Mouse (Mus musculus): ENCODE data around the gene Lipo2. TPM values are rescaled to one million over a fixed set of nuclear protein-coding genes. Genes with fewer than 3 reads are reported as not detected.
A peak's percentile ranks its signal among the peaks of the same experiment; 100 is the strongest.
"Not testable (repeated sequence)": the region's sequence is repeated elsewhere in the genome, so short reads cannot be mapped to it uniquely, and the experiment has no call there.

Gene Lipo2
- polyA plus RNA-seq (2017; shearing (Covaris generic)), result not detected

DNA sequence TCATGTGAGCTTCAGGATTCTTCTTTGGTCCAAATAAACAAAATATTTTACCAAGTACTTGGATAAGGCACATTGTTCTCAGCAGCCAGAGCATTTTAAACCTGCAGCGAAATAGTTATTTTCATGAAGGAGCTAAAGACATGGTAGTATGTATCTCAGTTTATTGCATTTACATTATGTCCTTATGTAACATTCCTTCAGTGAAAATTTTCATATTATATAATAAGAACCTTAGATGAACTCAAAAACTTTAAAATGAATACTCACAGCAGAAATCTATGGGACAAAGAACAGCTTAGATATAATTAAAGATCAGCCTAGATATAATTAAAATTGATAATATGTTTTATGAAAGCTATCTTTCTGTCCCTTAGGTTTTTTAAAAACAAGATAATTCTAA, at the start of gene Lipo2:
Lipo2 (minus strand) TSS at position 101 of the 400 bp plus-strand sequence.
- ATAC-seq, result not testable (repeated sequence)

DNA sequence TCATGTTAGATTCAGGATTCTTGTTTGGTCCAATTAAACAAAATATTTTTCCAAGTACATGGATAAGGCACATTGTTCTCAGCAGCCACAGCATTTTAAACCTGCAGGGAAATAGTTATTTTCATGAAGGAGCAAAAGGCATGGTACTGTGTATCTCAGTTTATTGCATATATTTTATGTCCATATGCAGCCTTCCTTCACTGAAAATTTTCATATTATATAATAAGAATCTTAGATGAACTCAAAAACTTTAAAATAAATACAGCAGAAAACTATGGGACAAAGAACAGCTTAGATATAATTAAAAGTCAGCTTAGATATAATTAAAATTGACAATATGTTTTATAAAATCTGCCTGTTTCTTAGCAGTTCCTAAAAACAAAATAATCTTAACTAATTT, 36.2 kb upstream of the Lipo2 start, which contains the start of gene Lipo1:
Lipo1 (minus strand) TSS at position 101 of the 400 bp plus-strand sequence.
- ATAC-seq, result not testable (repeated sequence)

- ATAC-seq, result no peak
Measured at GRCm38 (mm10) chr19:33786576-33787277, 35.6 kb upstream of the Lipo2 start.

DNA sequence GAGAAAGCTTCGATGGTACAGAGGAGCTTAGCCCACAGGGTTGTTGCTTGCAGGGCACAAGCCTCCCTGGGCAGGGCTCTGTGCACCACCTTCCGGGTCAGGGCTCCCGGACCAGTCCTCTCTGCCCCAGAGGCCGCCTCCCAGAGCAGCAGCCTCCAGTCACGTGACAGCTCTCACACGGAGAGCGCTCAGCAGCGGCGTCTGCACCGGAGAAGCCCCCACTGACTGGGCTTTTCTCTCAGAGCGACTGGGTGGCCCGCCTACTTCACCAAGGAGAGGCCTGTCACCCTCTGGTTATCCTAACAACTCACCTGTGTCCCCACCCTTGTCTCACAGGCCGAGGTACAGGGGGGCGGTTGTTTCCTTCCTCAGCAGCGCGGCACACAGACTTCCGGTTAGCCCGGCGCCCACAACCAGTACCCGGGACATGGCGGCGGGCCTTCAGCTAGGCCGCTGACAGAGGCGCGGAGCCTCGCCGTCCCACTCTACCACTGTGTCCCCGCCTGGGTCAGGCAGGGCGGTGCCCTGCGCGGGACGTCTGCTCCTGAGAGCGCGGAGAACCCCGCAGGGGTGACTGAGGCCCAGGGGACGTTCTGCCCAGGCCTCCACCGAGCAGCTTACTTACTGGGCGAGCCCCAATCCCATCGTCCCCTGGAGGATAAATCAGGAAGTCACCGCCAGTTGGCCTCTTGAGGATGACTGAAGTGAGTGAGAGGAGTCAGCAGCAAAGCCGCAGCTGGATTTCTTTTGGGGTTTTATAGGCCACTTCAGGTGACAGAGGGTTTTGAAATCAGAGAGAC, 10.3 kb upstream of the Lipo2 start, which contains the start of gene Lipo3:
Lipo3 (minus strand) TSS at position 665 of the 800 bp plus-strand sequence.
- ATAC-seq, result peak; percentile 71

Other genes with a start within 250 kb of the Lipo2 start
- gene Lipo4, start 233.6 kb downstream of the Lipo2 start, polyA plus RNA-seq (2017; shearing (Covaris generic)), result not detected
- gene Gm8978, start 126.1 kb downstream of the Lipo2 start, polyA plus RNA-seq (2017; shearing (Covaris generic)), result not detected
- 10 to 100 TPM in 1 of 3 experiments, 1 to 10 TPM in 2; 6.8 to 11.2 (median 7.5) TPM for gene Lipo3, start 10.6 kb upstream of the Lipo2 start, polyA plus RNA-seq (2017; shearing (Covaris generic))
- gene Lipo1, start 36.1 kb upstream of the Lipo2 start, polyA plus RNA-seq (2017; shearing (Covaris generic)), result not detected
- not detected for gene Lipf, start 209.8 kb upstream of the Lipo2 start, polyA plus RNA-seq (2017; shearing (Covaris generic))

All from inflammation-experienced regulatory T-cells, adult 6 months (primary cell).